Mouse (Mus musculus) heart, adult 2 months (tissue): Measurements from ENCODE around the gene Zg16. TPM values are rescaled to one million over a fixed set of nuclear protein-coding genes. Genes with fewer than 3 reads are reported as not detected.

Source experiments
- DNase-seq, 2 experiments: peaks; one replicate each; pipeline ENCODE4 v3.0.0; 2021
- H3K27ac ChIP-seq: fragments of 200-600 bp; 2 replicates; pipeline ENCODE4 v1.8.1; 2022
- H3K27me3 ChIP-seq: fragments of 200-500 bp; 2 replicates; pipeline ENCODE4 v1.6.1; 2012; ENCODE audit warnings: mild to moderate bottlenecking, low read length, inconsistent platforms, mixed read lengths; ENCODE audit not compliant: control insufficient read depth, insufficient read depth
- H3K36me3 ChIP-seq: fragments of 200-500 bp; 2 replicates; pipeline ENCODE4 v1.6.1; 2012; ENCODE audit warnings: low read length, inconsistent platforms; ENCODE audit not compliant: control insufficient read depth, insufficient read depth
- H3K4me1 ChIP-seq: fragments of 200-500 bp; 2 replicates; pipeline ENCODE4 v1.6.1; 2011; ENCODE audit warnings: low read length; ENCODE audit not compliant: control insufficient read depth, insufficient read depth
- H3K4me3 ChIP-seq: fragments of 200-600 bp; 2 replicates; pipeline ENCODE4 v1.8.1; 2022
- H3K79me2 ChIP-seq: fragments of 200-500 bp; replicated peaks from 2 replicates; pipeline ENCODE4 v1.6.1; 2012; ENCODE audit warnings: mild to moderate bottlenecking, inconsistent platforms, low read length, moderate library complexity, mixed read lengths; ENCODE audit not compliant: control insufficient read depth, insufficient read depth
- H3K9ac ChIP-seq: fragments of 200-500 bp; 2 replicates; pipeline ENCODE4 v1.6.1; 2012; ENCODE audit warnings: low read depth, mild to moderate bottlenecking, control low read depth, inconsistent platforms, low read length, mixed read lengths
- CTCF ChIP-seq: fragments of 200-600 bp; IDR thresholded peaks from 2 replicates; pipeline ENCODE4 v1.8.1; 2022; ENCODE audit warnings: antibody characterized with exemption, mild to moderate bottlenecking, moderate library complexity
- EP300 ChIP-seq: fragments of 200-500 bp; IDR thresholded peaks from 2 replicates; pipeline ENCODE4 v1.6.1; 2011; ENCODE audit warnings: low read depth, low read length, control low read depth; ENCODE audit not compliant: insufficient read depth
- POLR2A ChIP-seq: fragments of 200-500 bp; IDR thresholded peaks from 2 replicates; pipeline ENCODE4 v1.6.1; 2011; ENCODE audit warnings: mild to moderate bottlenecking, low read depth, low read length, control low read depth; ENCODE audit not compliant: insufficient read depth
- WGBS: fragments of 180-500 bp; shearing (Covaris S2); methylation state at CpG from one replicate; pipeline ENCODE4 v1.1.7; 2018; 5-methylcytosine and 5-hydroxymethylcytosine counted together
- intact Hi-C: fragments of 180-260 bp; cut with DNase I; formaldehyde crosslinking; loops from one replicate; pipeline ENCODE4 v1.15.1; 2025
- polyA plus RNA-seq: library from polyadenylated mRNA; depleted of rRNA; stranded (reverse); fragments of >200 nt; gene quantifications from 2 replicates; pipeline ENCODE4 v1.2.3, GENCODE M21; 2012
- total RNA-seq, 2 experiments: library from RNA; stranded (reverse); gene quantifications; 2 replicates each; pipeline ENCODE4 v1.2.3; 2021

The Zg16 gene
- total and polyA plus RNA-seq, 3 experiments = not detected

DNA sequence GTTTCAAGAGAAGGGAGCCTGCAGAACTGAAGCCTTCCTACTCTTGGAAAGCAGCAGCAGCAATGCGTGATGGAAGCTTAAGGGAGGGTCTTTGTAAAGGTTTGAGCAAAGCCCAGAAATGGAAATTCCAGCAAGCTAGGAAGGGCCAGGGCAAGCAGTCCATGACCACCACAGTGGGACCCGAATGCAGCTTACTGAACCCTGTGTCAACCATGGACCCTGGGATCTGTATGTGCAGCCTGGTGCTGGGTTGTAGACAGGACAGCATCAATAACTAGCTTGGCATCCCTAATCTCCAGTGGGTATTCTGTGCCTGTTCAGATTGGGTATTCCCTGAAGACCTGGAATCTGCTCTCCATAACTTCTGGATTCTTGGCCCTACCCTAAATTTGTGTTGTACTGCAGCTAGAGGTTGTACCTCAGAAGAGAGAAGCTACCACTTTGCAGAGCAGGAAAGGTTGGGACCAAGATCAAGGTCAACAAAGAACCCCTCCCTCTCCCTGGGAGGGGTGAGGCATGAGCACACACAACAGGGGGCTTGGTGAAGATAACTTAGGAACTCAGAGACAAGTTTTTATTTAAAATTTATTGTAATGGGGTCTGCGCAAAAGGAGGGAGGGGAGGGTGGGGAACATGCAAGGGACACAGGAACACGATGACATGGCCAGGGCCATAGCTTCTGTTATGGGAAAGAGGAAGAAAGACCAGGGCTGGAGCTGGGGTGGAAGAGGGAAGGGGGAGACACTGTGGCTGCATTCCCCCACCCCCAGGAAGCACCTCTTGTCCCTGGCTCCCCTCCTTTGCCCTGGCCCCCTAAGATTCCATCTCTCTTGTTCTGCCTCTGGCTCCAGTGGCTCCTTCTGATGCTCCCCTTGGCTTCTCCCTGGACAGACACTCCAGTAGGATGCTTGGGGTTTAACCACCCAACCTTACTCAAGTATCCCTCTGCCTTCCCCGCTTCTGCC, 65.3 kb downstream of the Zg16 start:
- Histone ChIP-seq H3K27me3 (no peaks in the 10 kb centered on the region), H3K9ac (no peak overlapping the region), H3K4me1 (peaks cover 6% of the 10 kb centered on the region), H3K36me3 (peaks cover 3% of the 10 kb centered on the region; the same call in 1 of the 2 replicates), H3K4me3 (no peak overlapping the region), H3K27ac (peak overlapping the region; percentile 17), H3K79me2 (no peaks in the 10 kb centered on the region)
- intact Hi-C loops = no loop called here
- no peak for DNase-seq
- no peak for TF ChIP-seq CTCF
- no peak for TF ChIP-seq EP300
- no peak for TF ChIP-seq POLR2A
- 60% methylated on average over 5 of the region's 5 CpGs for WGBS

DNA sequence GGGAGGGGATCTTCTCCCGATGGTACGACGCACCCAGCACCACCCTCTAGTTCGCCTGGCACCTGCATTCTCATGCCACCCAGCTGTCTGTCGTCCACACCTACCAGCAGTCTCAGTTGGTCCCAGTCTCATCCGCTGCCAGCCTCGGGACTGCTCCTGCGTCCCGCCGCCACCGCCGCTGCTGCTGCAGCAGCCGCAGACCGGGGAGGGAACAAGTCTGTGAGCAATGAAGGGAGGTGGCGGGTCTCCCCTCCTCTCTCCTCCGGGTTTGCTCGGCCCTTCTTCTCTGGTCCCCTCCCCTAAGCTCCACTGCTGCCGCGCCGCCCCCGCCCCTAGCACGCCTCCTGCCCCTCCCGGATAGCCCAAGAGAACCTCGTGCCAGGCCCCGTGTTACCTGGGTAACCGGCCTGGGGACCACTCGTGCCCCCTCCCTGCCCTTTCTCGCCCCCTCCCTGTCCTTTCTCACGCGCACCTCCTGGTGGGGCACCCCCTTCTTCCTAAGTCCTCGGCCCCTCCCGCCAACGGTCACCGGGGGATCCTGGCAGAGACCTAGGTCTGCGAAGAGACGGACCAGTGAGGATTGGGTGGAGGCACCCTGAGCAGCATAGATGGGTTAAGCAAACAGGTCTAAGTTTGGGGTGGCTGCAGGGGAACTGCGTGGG, 66.1 kb downstream of the Zg16 start, which contains the start of the genes Gm42742 and Prrt2:
Gene Gm42742 (minus strand): TSS at position 197 of the 662 bp plus-strand sequence.
Gene Prrt2 (minus strand): TSS at position 311 of the 662 bp plus-strand sequence.
- no peaks in the 10 kb centered on the region for H3K79me2 ChIP-seq
- DNase-seq = peak; percentile 63 to 65
- intact Hi-C loops = no loop called here
- H3K4me1 ChIP-seq = peaks cover 7% of the 10 kb centered on the region
- H3K36me3 ChIP-seq = peaks cover 3% of the 10 kb centered on the region; the same call in 1 of the 2 replicates
- 4% methylated on average over 35 of the region's 37 CpGs for WGBS
- no peaks in the 10 kb centered on the region for H3K27me3 ChIP-seq
- TF ChIP-seq POLR2A = peak; percentile 56
- no peak for TF ChIP-seq CTCF
- H3K4me3 ChIP-seq = peak within 1 kb of the TSS; percentile 46
- peak within 1 kb of the TSS; percentile 36 for H3K27ac ChIP-seq
- H3K9ac ChIP-seq = peak within 1 kb of the TSS; percentile 79

DNA sequence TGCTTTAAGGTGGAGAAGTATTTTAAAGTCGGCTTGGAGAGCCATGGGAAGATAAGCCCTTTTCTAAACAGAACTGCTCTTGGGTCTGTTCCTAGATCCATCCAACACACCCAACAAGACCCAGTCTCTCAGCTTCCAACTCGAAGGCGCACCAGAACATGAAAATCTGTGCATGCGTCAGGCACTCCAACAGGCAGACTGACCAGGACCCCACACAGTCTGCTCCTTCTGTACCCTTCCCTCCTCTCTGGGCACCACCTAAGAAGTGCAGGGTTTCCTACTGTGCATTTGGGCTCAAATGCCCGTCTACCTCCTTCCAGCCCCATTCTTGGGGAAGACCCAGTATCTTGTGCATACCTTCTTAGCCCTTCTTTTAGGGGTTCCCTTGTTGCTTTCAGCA, 66.6 kb downstream of the Zg16 start:
- WGBS = 42% methylated on average over 5 of the region's 5 CpGs
- Histone ChIP-seq H3K9ac (peak overlapping the region; percentile 79), H3K27ac (peak overlapping the region; percentile 36), H3K4me1 (peaks cover 12% of the 10 kb centered on the region), H3K4me3 (peak overlapping the region; percentile 46), H3K79me2 (no peaks in the 10 kb centered on the region), H3K27me3 (no peaks in the 10 kb centered on the region), H3K36me3 (peaks cover 6% of the 10 kb centered on the region)
- TF ChIP-seq CTCF (no peak), EP300 (no peak), POLR2A (no peak)
- peak in 1 of 2 experiments; percentile 8 for DNase-seq
- intact Hi-C loops = no loop called here

- Histone ChIP-seq H3K4me3 (no peak overlapping the region), H3K36me3 (peaks cover 6% of the 10 kb centered on the region), H3K4me1 (peaks cover 13% of the 10 kb centered on the region), H3K27me3 (no peaks in the 10 kb centered on the region), H3K27ac (peak overlapping the region; percentile 36; the same call in 1 of the 2 replicates), H3K9ac (no peak overlapping the region), H3K79me2 (no peaks in the 10 kb centered on the region; the same call in 1 of the 2 replicates)
- no peak for DNase-seq
- WGBS = 73% methylated on average over 3 of the region's 3 CpGs
- TF ChIP-seq EP300 (no peak), CTCF (no peak), POLR2A (no peak)
- intact Hi-C loops = no loop called here
These were observed 67.1 kb downstream of the Zg16 start for GRCm38 (mm10) chr7:127020031-127020430.

DNA sequence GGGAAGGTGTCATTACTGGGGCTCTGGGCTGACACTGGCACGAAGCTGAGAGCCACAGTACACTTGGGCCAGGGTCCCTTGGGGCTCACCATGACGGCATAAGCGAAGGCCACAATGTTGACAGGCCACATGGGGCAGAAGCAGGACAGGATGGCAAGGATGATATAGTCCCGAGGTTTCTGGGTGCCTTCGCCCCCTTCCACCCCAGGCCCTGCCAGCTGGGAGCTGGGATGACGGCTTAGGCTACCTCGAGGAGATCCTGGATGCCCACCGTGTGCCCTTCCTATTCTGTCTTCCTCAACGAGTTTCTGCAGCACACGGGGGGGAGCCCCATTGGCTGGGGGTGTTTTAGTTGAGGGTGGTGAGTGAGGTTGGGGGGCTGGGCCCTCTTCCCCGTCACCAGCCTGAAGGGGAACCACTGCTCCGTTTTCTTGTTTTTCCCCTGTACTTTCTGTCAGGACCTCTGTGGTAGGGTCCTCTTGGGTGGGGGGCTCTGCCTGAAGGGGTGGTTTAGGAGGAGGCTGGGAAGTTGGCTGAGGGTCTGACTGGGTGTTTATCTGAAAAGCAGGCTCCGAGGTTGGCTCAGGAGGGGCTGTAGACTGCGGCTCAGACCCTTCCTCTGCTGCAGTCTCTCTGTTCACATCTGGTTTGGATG, 67.7 kb downstream of the Zg16 start:
- no peak for TF ChIP-seq POLR2A
- no peak for TF ChIP-seq EP300
- TF ChIP-seq CTCF = no peak
- WGBS = 75% methylated on average over 14 of the region's 14 CpGs
- Histone ChIP-seq H3K4me3 (no peak overlapping the region), H3K27me3 (no peaks in the 10 kb centered on the region), H3K27ac (no peak overlapping the region; the same call in 1 of the 2 replicates), H3K36me3 (peaks cover 5% of the 10 kb centered on the region), H3K9ac (no peak overlapping the region), H3K79me2 (no peaks in the 10 kb centered on the region; the same call in 1 of the 2 replicates), H3K4me1 (peaks cover 11% of the 10 kb centered on the region)
- DNase-seq = no peak
- intact Hi-C loops = loop anchor here (10.0 kb wide), 1 partner anchor 175 kb away; the partner anchor contains the start of gene Cd2bp2
